Mouse (Mus musculus) megakaryocyte-erythroid progenitor cell, adult 5 weeks (primary cell): ENCODE results near the gene Spink2. TPM values are rescaled to one million over a fixed set of nuclear protein-coding genes. Genes with fewer than 3 reads are reported as not detected.

Experiments
- polyA plus RNA-seq: library from polyadenylated mRNA; stranded (reverse); fragments of >175 nt; gene quantifications from 2 replicates; pipeline ENCODE4 v1.2.3, GENCODE M21; 2012

The Spink2 gene
- not detected in 2 replicates for polyA plus RNA-seq

GRCm38 (mm10) chr5:77211236-77211635, at the start of gene Spink2:
TSS of gene Spink2 (minus strand) at chr5:77211471.

Other genes with a start within 250 kb of the Spink2 start
- gene Srp72, start 236.8 kb downstream of the Spink2 start, polyA plus RNA-seq: 66.2 and 66.3 TPM in 2 replicates
- gene Arl9, start 207.4 kb downstream of the Spink2 start, polyA plus RNA-seq: not detected in 2 replicates
- gene Thegl, start 195.4 kb downstream of the Spink2 start, polyA plus RNA-seq: 0.21 and 0.39 TPM in 2 replicates
- gene Hopx, start 96.3 kb downstream of the Spink2 start, polyA plus RNA-seq: 4.0 and 6.8 TPM in 2 replicates
- gene Rest, start 54.0 kb upstream of the Spink2 start, polyA plus RNA-seq: 15.8 and 26.1 TPM in 2 replicates
- gene Noa1, start 98.6 kb upstream of the Spink2 start, polyA plus RNA-seq: 48.0 and 57.0 TPM in 2 replicates
- 2.1 TPM in 2 replicates for gene Polr2b, start 98.7 kb upstream of the Spink2 start, polyA plus RNA-seq
- gene Igfbp7, start 196.6 kb upstream of the Spink2 start, polyA plus RNA-seq: 2.2 and 4.4 TPM in 2 replicates